Mouse (Mus musculus) myocyte (in vitro differentiated cells): ENCODE measurements around the gene Nxt1. TPM values are rescaled to one million over a fixed set of nuclear protein-coding genes. Genes with fewer than 3 reads are reported as not detected.

Experiments
- H3K27me3 ChIP-seq: one replicate; pipeline ENCODE4 v1.6.1; 2011; ENCODE audit not compliant: control insufficient read depth, insufficient read depth, insufficient read length
- H3K36me3 ChIP-seq: one replicate; pipeline ENCODE4 v1.6.1; 2011; ENCODE audit not compliant: control insufficient read depth, insufficient read depth
- H3K4me2 ChIP-seq: one replicate; pipeline ENCODE4 v1.6.1; 2011; ENCODE audit warnings: low read depth, control low read depth
- H3K4me3 ChIP-seq: one replicate; pipeline ENCODE4 v1.5.1; 2011; ENCODE audit warnings: mild to moderate bottlenecking, control low read depth, moderate library complexity
- H3K79me2 ChIP-seq: one replicate; pipeline ENCODE4 v1.6.1; 2011; ENCODE audit not compliant: control insufficient read depth, insufficient read depth
- H3ac ChIP-seq: one replicate; pipeline ENCODE4 v1.6.1; 2011; ENCODE audit not compliant: control insufficient read depth, insufficient read length
- CEBPB ChIP-seq: IDR thresholded peaks from 2 replicates; pipeline ENCODE4 v1.6.1; 2011; ENCODE audit warnings: mild to moderate bottlenecking, moderate library complexity; ENCODE audit not compliant: poor library complexity, insufficient read depth, severe bottlenecking
- E2F4 ChIP-seq: IDR thresholded peaks from one replicate; pipeline ENCODE4 v1.6.1; 2011; ENCODE audit warnings: mild to moderate bottlenecking, control low read depth, moderate library complexity; ENCODE audit not compliant: insufficient read depth
- MAX ChIP-seq: IDR thresholded peaks from one replicate; pipeline ENCODE4 v1.6.1; 2011; ENCODE audit warnings: low read depth, mild to moderate bottlenecking, control low read depth
- MYOD1 ChIP-seq, 3 experiments: IDR thresholded peaks; one replicate each; pipeline ENCODE4 v1.6.1; 2011; ENCODE audit warnings: control low read depth in 2 of 3, low read depth in 2 of 3, mild to moderate bottlenecking in 2 of 3, moderate library complexity in 1 of 3; ENCODE audit not compliant: insufficient read length in 2 of 3, control insufficient read depth in 1 of 3
- MYOG ChIP-seq, 3 experiments: IDR thresholded peaks; one replicate each; pipeline ENCODE4 v1.6.1; 2011; ENCODE audit warnings: control low read depth in 2 of 3, low read depth in 2 of 3, mild to moderate bottlenecking in 2 of 3; ENCODE audit not compliant: insufficient read length in 2 of 3, control insufficient read depth in 1 of 3, insufficient read depth in 1 of 3
- POLR2A ChIP-seq: IDR thresholded peaks from one replicate; pipeline ENCODE4 v1.6.1; 2011; ENCODE audit warnings: low read depth, mild to moderate bottlenecking, control low read depth, moderate library complexity; ENCODE audit not compliant: insufficient read length
- POLR2AphosphoS2 ChIP-seq: IDR thresholded peaks from one replicate; pipeline ENCODE4 v1.6.1; 2011; ENCODE audit warnings: low read depth, control low read depth; ENCODE audit not compliant: insufficient read length
- REST ChIP-seq: IDR thresholded peaks from one replicate; pipeline ENCODE4 v1.6.1; 2011; ENCODE audit warnings: mild to moderate bottlenecking, control low read depth, moderate library complexity; ENCODE audit not compliant: insufficient read depth, insufficient read length
- SRF ChIP-seq: IDR thresholded peaks from one replicate; pipeline ENCODE4 v1.6.1; 2011; ENCODE audit warnings: low read depth; ENCODE audit not compliant: control insufficient read depth, insufficient read length
- TCF12 ChIP-seq: IDR thresholded peaks from one replicate; pipeline ENCODE4 v1.6.1; 2011; ENCODE audit warnings: mild to moderate bottlenecking, control low read depth; ENCODE audit not compliant: poor library complexity, insufficient read depth, severe bottlenecking
- TCF3 ChIP-seq: IDR thresholded peaks from one replicate; pipeline ENCODE4 v1.6.1; 2011; ENCODE audit warnings: low read depth, control low read depth; ENCODE audit not compliant: insufficient read length
- USF1 ChIP-seq: IDR thresholded peaks from one replicate; pipeline ENCODE4 v1.6.1; 2011; ENCODE audit warnings: low read depth, mild to moderate bottlenecking, control low read depth, moderate library complexity
- polyA plus RNA-seq: library from polyadenylated mRNA; unstranded; fragments of >200 nt; fragmentation: generic; extraction: Trizol; gene quantifications from one replicate; pipeline ENCODE4 v1.2.1, GENCODE M21; 2012; ENCODE audit warnings: missing spikeins

The Nxt1 gene
- polyA plus RNA-seq, 1 experiment = 36.8 TPM

GRCm38 (mm10) chr2:148680775-148681291 lies 8.4 kb downstream of the Nxt1 start, which contains the start of gene Gzf1:
Gene Gzf1, plus strand, starts transcription at chr2:148681023.
- H3K4me2 ChIP-seq = peak within 1 kb of the TSS; percentile 99

GRCm38 (mm10) chr2:148681461-148681891 lies 9.1 kb downstream of the Nxt1 start:
- H3K4me3 ChIP-seq = peak overlapping the region; percentile 93
- peak overlapping the region; percentile 12 for H3ac ChIP-seq
- H3K27me3 ChIP-seq = no peaks in the 10 kb centered on the region
- H3K79me2 ChIP-seq = peaks cover 34% of the 10 kb centered on the region
- TF ChIP-seq E2F4 (no peak), MYOG (IDR thresholded peaks at IDR 0.05; ENCODE audit: control insufficient read depth in 1 of 3, insufficient read depth in 1 of 3, insufficient read length in 2 of 3, low read depth in 2 of 3) (peak in 2 of 3 experiments; percentile 54 to 76), MYOD1 (IDR thresholded peaks at IDR 0.05; ENCODE audit: control insufficient read depth in 1 of 3, insufficient read length in 2 of 3, low read depth in 2 of 3) (peak; percentile 61 to 93 (median 87))
- H3K4me2 ChIP-seq = peak overlapping the region; percentile 99
- H3K36me3 ChIP-seq = peaks cover 36% of the 10 kb centered on the region

More at GRCm38 (mm10) chr2:148680775-148681291, 8.4 kb downstream of the Nxt1 start, which contains the start of gene Gzf1:
- no peaks in the 10 kb centered on the region for H3K27me3 ChIP-seq
- H3K4me3 ChIP-seq = peak within 1 kb of the TSS; percentile 93
- H3ac ChIP-seq = peak within 1 kb of the TSS; percentile 12
- peaks cover 36% of the 10 kb centered on the region for H3K36me3 ChIP-seq
- peaks cover 41% of the 10 kb centered on the region for H3K79me2 ChIP-seq
- TF ChIP-seq E2F4 (no peak), POLR2A (peak; percentile 95), MYOD1 (IDR thresholded peaks at IDR 0.05; ENCODE audit: control insufficient read depth in 1 of 3, insufficient read length in 2 of 3, low read depth in 2 of 3) (peak in 1 of 3 experiments; percentile 6), TCF12 (no peak), POLR2AphosphoS2 (peak; percentile 94), CEBPB (no peak), MAX (no peak), TCF3 (no peak), REST (peak; percentile 2), SRF (peak; percentile 45), USF1 (no peak), MYOG (IDR thresholded peaks at IDR 0.05; ENCODE audit: control insufficient read depth in 1 of 3, insufficient read depth in 1 of 3, insufficient read length in 2 of 3, low read depth in 2 of 3) (peak in 1 of 3 experiments; percentile 17)

- no peak for TF ChIP-seq USF1
- TF ChIP-seq POLR2AphosphoS2 = no peak
- no peak for TF ChIP-seq MAX
- no peak for TF ChIP-seq POLR2A
- no peak for TF ChIP-seq E2F4
- Histone ChIP-seq H3K36me3 (peaks cover 32% of the 10 kb centered on the region), H3K27me3 (no peaks in the 10 kb centered on the region), H3K4me3 (no peak overlapping the region), H3K4me2 (peak overlapping the region; percentile 99), H3ac (no peak overlapping the region), H3K79me2 (peaks cover 33% of the 10 kb centered on the region)
These were observed 10.6 kb downstream of the Nxt1 start for GRCm38 (mm10) chr2:148683031-148683430.

- H3K4me2 ChIP-seq = no peak overlapping the region
- H3K4me3 ChIP-seq = no peak overlapping the region
- H3ac ChIP-seq = no peak overlapping the region
- TF ChIP-seq CEBPB (no peak), USF1 (no peak)
- peaks cover 33% of the 10 kb centered on the region for H3K79me2 ChIP-seq
- H3K36me3 ChIP-seq = peaks cover 38% of the 10 kb centered on the region
- H3K27me3 ChIP-seq = no peaks in the 10 kb centered on the region
These were observed 12.6 kb downstream of the Nxt1 start for GRCm38 (mm10) chr2:148684972-148685371.

GRCm38 (mm10) chr2:148685709-148686108 lies 13.3 kb downstream of the Nxt1 start:
- TF ChIP-seq REST = no peak
- Histone ChIP-seq H3K4me3 (no peak overlapping the region), H3K79me2 (peaks cover 33% of the 10 kb centered on the region)

GRCm38 (mm10) chr2:148686862-148687261 lies 14.5 kb downstream of the Nxt1 start:
- H3K4me3 ChIP-seq = no peak overlapping the region
- H3K4me2 ChIP-seq = no peak overlapping the region
- no peak overlapping the region for H3ac ChIP-seq
- no peaks in the 10 kb centered on the region for H3K27me3 ChIP-seq
- no peak for TF ChIP-seq E2F4
- TF ChIP-seq POLR2A = no peak
- TF ChIP-seq CEBPB = no peak
- TF ChIP-seq TCF12 = no peak
- no peak for TF ChIP-seq MYOG (IDR thresholded peaks at IDR 0.05; ENCODE audit: control insufficient read depth in 1 of 3, insufficient read depth in 1 of 3, insufficient read length in 2 of 3, low read depth in 2 of 3)
- no peak for TF ChIP-seq USF1
- no peak for TF ChIP-seq TCF3
- TF ChIP-seq POLR2AphosphoS2 = no peak
- TF ChIP-seq SRF = no peak
- no peak for TF ChIP-seq MYOD1 (IDR thresholded peaks at IDR 0.05; ENCODE audit: control insufficient read depth in 1 of 3, insufficient read length in 2 of 3, low read depth in 2 of 3)
- no peak for TF ChIP-seq MAX
- TF ChIP-seq REST = no peak
- peaks cover 55% of the 10 kb centered on the region for H3K36me3 ChIP-seq
- H3K79me2 ChIP-seq = peaks cover 26% of the 10 kb centered on the region

More at GRCm38 (mm10) chr2:148685709-148686108, 13.3 kb downstream of the Nxt1 start:
- Histone ChIP-seq H3K4me2 (no peak overlapping the region), H3ac (no peak overlapping the region), H3K36me3 (peaks cover 45% of the 10 kb centered on the region), H3K27me3 (no peaks in the 10 kb centered on the region)
